Mouse (Mus musculus) testis, adult 2 months (tissue): ENCODE measurements around the gene Rcor3. TPM values are rescaled to one million over a fixed set of nuclear protein-coding genes. Genes with fewer than 3 reads are reported as not detected.

Source experiments
- H3K27ac ChIP-seq: fragments of 200-500 bp; 2 replicates; pipeline ENCODE4 v1.5.1; 2012; ENCODE audit warnings: low read depth, low read length; ENCODE audit not compliant: control insufficient read depth, insufficient read depth
- H3K27me3 ChIP-seq: fragments of 200-500 bp; 2 replicates; pipeline ENCODE4 v1.6.1; 2012; ENCODE audit warnings: mild to moderate bottlenecking, low read length, moderate library complexity; ENCODE audit not compliant: control insufficient read depth, insufficient read depth
- H3K36me3 ChIP-seq: fragments of 200-500 bp; 2 replicates; pipeline ENCODE4 v1.6.1; 2012; ENCODE audit warnings: mild to moderate bottlenecking, low read length; ENCODE audit not compliant: control insufficient read depth, insufficient read depth
- H3K4me1 ChIP-seq: fragments of 200-500 bp; 2 replicates; pipeline ENCODE4 v1.6.1; 2012; ENCODE audit warnings: low read length; ENCODE audit not compliant: control insufficient read depth, insufficient read depth
- H3K4me3 ChIP-seq: fragments of 200-500 bp; 2 replicates; pipeline ENCODE4 v1.5.1; 2012; ENCODE audit warnings: low read depth, mild to moderate bottlenecking, low read length, moderate library complexity, mixed read lengths; ENCODE audit not compliant: control insufficient read depth
- CTCF ChIP-seq: fragments of 200-500 bp; IDR thresholded peaks from 2 replicates; pipeline ENCODE4 v1.5.1; 2012; ENCODE audit warnings: low read depth, mild to moderate bottlenecking, inconsistent platforms, low read length, moderate library complexity; ENCODE audit not compliant: control insufficient read depth, insufficient read depth, insufficient replicate concordance
- POLR2A ChIP-seq: fragments of 200-500 bp; IDR thresholded peaks from 2 replicates; pipeline ENCODE4 v1.6.1; 2012; ENCODE audit warnings: low read depth, mild to moderate bottlenecking, inconsistent platforms, low read length, moderate library complexity; ENCODE audit not compliant: control insufficient read depth
- polyA plus RNA-seq: library from polyadenylated mRNA; depleted of rRNA; stranded (reverse); fragments of >200 nt; gene quantifications from 2 replicates; pipeline ENCODE4 v1.2.3, GENCODE M21; 2012

Rcor3 gene
- polyA plus RNA-seq, 1 experiment: 122 TPM

DNA sequence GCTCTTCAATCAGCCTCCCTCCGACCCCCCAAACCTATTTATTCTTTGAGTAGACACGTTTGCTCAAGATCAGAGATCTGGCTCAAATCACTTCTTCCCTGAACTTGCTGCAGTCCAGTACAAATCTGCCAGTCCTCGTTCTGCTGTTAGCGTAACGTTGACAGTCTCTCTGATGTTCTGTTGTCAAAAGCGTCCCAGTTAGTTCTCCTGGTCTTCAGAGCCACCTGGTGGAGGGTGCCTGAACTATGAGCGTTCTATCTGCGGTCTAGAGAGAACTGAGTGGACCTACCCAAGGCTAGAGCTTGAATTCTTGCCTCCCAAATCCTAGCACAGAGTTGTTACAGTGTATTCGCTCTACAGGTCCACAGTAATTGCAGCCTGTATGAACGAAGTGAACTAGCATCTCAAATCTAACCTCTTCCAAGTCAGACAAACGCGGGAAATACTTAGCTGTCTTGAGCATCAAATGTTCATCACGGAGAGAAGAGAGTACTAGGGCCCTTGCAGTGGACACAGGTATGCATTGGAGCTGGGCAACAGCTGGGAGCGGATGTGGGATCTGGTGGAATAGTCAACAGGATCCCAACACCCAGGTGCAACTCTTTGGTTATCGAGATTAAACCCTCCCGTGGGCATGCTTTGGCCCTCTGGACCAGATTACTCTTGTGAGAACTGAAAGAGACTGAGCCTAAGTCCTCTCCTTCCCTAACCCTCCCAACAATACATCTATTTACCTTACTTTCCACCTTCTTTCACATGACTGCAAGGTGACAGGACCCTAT lies 44.8 kb downstream of the Rcor3 start:
- peaks cover 8% of the 10 kb centered on the region for H3K4me1 ChIP-seq
- no peak for TF ChIP-seq POLR2A
- peak; percentile 38; the same call in 1 of the 2 replicates for TF ChIP-seq CTCF

DNA sequence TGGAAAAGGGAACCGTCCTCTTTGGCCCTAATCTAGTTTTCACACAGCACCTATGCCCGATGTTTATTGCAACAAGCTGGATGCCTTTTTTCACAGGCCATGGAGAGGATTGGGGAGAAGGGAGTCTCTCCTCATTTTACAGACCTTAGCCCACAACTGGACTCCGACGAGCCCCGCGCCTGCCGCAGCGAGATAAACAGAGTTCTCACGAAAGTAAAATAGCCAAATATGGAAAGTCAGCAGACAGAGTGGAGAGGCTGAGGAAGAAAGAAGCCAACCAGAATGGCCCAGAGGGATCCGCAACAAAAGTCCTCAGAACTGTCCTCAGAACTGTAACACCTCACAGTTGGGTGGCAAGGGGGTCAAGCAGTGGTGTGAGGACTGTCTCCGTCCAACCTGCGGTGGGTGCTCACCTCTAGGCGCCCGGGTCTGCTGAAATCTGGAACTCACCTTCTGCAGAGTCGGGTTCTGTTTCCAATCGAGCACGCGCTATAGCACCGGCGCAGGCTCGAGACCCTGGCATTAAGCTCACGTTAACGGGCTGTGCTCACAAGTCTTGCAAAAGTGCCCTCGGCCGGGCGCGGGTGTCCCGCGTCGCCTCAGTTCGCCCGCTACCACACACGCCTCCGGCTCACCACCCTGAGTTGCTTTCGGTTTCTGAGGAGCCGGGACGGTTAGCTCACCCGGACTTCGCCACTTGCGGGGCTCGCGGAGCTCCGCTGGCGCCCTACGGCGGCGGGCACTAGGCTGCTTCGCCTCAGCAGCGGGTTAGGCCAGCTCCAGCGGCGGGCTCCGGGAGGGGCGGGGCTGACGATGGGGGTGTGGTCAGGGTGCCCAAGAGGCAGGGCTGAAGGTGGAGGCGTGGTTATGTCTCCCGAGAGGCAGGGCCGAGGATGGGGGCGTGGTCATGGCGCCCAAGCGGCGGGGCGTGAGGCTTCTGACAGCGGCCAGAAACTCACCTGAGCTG lies 45.8 kb downstream of the Rcor3 start, which contains the start of gene Traf5:
Traf5 (minus strand) TSS at position 754 of the 967 bp plus-strand sequence.
- Histone ChIP-seq H3K36me3 (no peaks in the 10 kb centered on the region), H3K27me3 (no peaks in the 10 kb centered on the region), H3K4me1 (peaks cover 8% of the 10 kb centered on the region), H3K4me3 (peak within 1 kb of the TSS; percentile 91), H3K27ac (peak within 1 kb of the TSS; percentile 73)
- TF ChIP-seq CTCF (no peak), POLR2A (no peak; the same call in 1 of the 2 replicates)

More for the DNA sequence above, 44.8 kb downstream of the Rcor3 start:
- Histone ChIP-seq H3K27ac (no peak overlapping the region), H3K4me3 (peak overlapping the region; percentile 91), H3K36me3 (no peaks in the 10 kb centered on the region), H3K27me3 (no peaks in the 10 kb centered on the region)

DNA sequence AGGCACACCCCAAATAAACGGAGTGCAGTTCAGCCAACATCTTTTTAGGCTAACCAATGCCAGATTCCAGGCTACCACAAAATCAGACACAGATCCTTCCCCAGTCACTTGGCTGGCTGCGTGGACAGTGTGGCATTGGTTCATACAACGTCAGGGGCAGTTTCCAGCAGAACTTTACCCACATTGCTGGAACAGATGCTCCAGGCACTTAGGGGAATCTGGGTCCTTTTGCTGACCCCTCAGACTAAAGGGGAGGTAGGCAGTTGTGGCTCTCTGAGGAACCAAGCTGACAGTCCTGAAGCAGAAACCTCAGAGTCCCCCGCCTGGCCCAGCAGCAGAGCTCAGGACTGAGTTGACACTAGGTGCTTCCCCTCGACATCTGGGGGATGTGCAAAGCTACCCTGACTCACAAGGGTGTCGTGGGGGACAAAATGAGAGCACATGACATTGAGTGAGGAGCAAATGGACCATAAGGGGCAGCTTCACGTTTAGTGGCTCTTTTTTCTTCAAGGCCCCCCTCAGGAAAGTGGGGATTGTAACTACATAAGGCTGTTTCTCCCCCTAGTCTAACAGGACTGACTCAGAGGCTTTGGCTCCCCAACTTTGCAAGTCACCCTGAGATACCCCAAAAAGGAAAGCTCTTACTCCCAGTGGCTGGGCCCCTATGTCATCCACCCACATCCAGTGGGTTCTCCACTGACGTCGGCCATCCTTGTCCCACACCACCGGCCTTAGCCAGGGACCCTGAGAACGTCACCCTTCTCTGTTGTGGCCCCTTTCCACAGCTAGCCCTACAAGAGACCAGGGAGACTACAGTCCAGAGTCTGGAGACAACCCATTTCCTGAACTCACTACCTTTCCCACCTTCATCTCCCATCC lies 46.9 kb downstream of the Rcor3 start:
- Histone ChIP-seq H3K27me3 (no peaks in the 10 kb centered on the region), H3K36me3 (no peaks in the 10 kb centered on the region), H3K4me3 (no peak overlapping the region)

DNA sequence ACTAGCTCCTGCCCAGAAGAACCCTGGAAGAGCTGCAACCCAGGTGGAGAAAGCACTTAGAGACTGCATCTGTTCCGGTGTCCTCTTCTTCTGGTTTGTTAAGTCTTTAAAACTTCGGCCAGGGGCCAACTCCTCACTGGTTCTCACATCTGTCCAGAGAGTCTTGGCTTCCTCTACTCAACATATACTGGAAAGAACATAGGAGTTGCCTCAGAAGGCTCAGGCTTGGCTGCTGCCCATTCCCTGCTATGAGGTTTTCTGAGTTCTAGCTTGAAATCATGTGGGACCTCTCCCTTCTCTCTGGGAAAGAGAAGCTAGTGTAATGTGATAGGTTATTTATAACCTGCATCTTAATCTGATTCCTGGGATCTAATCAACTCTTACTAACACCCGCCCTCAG lies 47.6 kb downstream of the Rcor3 start:
- Histone ChIP-seq H3K4me3 (no peak overlapping the region), H3K4me1 (peaks cover 8% of the 10 kb centered on the region), H3K36me3 (no peaks in the 10 kb centered on the region), H3K27me3 (no peaks in the 10 kb centered on the region), H3K27ac (no peak overlapping the region)
- no peak for TF ChIP-seq CTCF
- no peak for TF ChIP-seq POLR2A

More for the DNA sequence above, 46.9 kb downstream of the Rcor3 start:
- no peak for TF ChIP-seq CTCF
- no peak for TF ChIP-seq POLR2A
- H3K27ac ChIP-seq: no peak overlapping the region
- peaks cover 8% of the 10 kb centered on the region for H3K4me1 ChIP-seq

DNA sequence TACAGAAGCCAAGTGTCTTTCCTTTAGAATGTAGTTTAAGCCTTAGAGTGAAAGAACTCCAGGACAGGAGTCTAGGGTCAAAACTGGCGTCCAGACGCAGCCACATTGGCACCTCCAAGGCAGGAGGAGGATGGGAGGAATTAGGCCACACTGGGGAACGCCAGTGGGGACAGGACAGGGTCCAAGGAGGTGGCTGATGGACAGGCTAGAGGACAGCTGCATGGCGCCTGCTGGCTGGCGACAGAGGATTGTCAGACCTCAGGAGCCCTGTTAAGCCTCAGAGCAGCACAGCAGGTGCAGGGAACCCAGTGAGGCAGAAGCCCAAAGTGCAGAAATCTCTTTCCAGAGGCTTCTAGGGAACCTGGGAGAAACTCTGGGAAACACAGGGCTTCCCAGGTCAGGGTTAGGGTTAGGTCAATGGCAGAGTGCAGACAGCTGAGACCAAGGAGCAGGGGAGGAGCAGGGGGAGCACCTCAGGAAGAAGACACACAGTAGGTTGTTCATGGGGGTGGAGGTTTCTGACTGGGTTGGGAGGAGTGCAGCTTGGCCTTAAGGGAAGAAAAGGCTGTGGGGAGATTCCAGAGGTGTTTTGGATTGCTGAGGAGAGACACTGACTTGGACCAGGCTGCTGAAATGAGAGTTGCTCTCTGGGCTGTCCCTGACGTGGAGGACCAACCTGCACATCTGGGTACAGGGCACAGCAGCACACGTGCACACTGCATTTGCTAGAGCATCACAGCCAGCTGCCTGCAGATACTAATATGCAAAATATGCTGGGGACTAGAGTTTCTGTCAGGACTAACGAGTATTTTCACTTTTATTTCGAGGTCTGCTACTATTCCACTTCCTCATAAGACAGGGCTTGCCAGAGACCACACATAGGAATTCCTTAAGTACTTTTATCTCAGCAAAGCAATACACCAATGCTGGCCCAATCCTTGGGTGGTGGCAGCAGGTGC lies 48.4 kb downstream of the Rcor3 start:
- H3K27me3 ChIP-seq: no peaks in the 10 kb centered on the region
- no peaks in the 10 kb centered on the region for H3K36me3 ChIP-seq
- TF ChIP-seq POLR2A (no peak), CTCF (no peak)
- H3K27ac ChIP-seq: no peak overlapping the region
- H3K4me3 ChIP-seq: no peak overlapping the region
- peaks cover 8% of the 10 kb centered on the region for H3K4me1 ChIP-seq

DNA sequence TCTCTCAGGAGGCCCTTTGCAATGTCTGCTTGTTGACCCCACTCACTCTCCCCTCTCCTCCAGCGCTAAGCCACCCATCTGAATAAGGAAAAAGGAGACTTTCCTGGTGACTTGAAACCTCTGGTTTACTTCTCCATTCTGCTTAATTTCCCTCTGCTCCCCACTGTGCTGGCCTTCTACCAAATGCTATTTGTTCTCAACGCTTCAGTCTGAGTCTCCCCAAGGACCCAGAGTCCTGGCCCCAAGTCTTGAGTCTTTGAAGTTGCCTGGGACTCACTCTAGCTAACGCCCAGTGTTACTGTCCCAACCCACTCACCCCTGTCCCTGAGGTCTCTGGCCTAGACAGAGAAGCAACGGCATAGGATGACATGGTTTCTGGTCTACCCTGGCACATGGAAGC lies 49.9 kb downstream of the Rcor3 start:
- H3K4me3 ChIP-seq: no peak overlapping the region
- no peaks in the 10 kb centered on the region for H3K36me3 ChIP-seq
- no peak for TF ChIP-seq CTCF
- TF ChIP-seq POLR2A: no peak
- peaks cover 4% of the 10 kb centered on the region for H3K4me1 ChIP-seq
- no peaks in the 10 kb centered on the region for H3K27me3 ChIP-seq
- no peak overlapping the region for H3K27ac ChIP-seq
